Mouse (Mus musculus): ENCODE results near the gene Prrx1.

Prrx1 gene

DNA sequence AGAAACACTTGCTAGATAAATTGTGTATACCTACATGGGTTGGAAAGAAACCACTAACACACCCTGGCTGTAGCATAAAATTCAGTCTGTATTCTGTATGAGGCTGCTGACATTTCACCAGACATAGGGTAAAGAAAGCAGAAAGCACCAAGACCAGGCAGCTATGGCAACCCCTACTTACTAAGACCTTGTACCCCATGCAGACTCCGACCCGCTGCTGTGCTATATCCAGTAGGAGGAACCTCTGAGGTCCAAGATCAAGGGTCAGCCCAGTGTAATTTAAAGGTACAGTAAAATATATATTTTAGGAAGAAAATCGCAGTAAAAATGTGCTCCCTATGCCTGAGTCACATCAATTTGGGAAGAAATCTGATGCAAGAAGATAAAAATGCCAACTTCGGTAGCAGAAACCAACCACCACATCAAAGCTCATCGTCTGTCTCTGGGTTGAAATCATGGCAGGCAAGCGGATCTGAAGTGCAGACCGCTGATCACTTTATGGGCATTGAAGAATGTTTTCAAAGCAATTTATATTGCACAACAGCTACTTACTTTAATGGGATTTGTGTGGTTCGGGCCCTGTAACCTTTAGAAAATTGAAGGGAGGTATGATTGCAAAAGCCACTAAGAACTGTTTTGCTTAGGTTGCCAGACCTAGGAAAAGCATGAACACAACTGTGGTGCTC lies 46.5 kb downstream of the Prrx1 start:
- no peak for DNase-seq (ENCODE audit: low spot score)

- no peak for DNase-seq (ENCODE audit: low spot score)
These were observed 56.2 kb downstream of the Prrx1 start for GRCm38 (mm10) chr1:163257298-163257697.

DNA sequence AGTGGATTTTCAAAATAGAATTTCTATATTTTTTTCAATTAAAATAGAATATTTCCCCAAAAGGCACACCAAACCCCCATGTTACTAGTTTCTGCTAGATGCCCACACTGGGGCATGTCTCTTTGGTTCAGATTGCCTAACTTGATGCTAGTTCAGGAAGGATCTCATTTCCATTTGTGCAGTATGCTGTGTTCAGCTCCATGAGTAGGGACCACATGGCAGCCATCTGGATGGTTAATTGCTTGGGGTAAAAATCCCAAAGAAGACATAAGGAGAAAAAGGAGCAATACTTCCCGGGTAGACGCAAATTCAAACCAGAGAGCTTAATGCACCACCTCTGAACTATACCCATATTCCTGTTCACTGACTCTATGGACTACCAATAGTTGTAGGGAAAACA lies 57.6 kb downstream of the Prrx1 start:
- no peak for DNase-seq (ENCODE audit: low spot score)

GRCm38 (mm10) chr1:163252796-163253195 lies 60.7 kb downstream of the Prrx1 start:
- no peak for DNase-seq (ENCODE audit: low spot score)

DNA sequence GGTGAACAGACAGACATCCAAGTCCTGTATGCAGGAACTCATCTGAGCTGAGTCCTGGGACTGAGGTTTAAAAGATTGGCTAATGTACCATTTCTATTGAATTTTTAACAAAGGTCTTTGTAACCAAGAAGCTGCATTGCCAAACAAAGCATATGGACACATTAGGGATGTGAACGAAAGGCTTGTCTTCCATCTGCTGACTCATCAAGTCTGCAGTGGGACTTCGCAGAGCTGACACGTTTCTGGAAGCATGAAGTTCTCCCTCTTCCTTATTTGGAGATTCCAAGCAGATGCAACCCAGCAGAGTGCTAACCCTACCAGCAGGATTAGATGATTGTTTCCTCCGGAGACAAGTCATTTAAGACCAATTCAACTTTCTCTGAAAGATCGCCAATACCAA lies 61.2 kb downstream of the Prrx1 start:
- DNase-seq (ENCODE audit: low spot score) = no peak

DNA sequence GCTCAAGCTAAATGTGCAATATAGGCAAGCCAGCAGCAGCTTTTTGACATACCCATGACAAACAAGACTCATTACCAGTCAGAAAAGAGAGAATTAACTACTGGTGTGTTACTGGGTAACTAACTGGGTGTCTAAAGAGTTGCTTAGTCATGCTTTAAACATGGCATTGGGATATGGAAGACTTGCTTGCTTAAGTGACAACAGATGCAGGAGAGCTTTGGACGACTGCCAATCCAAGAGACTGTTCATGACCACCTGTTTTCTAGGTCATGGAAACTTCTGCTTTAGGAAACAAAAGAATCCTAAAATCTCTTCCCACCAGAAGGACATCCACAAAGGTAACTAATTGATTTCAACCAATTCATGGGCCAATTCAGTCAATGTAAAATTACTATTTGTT lies 61.7 kb downstream of the Prrx1 start:
- DNase-seq (ENCODE audit: low spot score) = no peak

DNA sequence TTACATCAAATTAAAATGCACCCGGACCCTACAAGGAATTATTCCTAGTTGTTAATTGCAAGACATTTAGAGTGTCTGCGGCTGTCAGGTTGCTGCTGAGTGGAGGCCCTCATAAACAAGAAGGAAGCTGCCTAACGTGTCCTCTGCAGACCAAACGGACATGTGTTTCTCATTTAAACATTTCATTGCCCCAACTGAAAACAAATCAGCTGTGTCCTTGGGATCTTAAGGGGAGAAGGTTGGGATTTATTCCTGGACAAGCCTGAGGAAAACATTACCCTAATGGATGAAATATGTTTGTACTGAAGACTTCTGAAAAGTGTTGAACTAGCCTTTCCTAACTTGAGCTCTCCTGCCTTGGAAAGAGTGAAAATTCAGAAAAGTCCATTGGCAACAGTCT lies 74.6 kb downstream of the Prrx1 start:
- DNase-seq (ENCODE audit: low spot score) = no peak

DNA sequence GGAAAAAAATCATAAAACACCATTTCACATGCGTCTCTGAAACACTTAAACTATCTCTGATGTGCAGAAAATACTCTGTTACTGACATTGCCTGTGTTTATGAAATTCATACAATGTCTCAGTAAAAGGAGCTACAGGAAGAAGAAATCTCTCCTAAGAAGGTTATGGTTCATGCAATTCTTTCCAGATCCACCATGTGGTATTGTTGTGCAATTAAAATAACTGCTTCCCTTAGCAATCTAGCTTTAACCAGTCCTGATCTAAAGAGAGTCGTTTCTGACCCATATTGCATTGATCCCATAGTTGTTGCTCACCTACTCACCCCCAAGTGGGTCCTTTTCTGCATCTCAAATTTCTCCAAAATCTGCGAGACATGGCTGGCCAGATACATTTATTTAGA lies 82.3 kb downstream of the Prrx1 start:
- no peak for DNase-seq (ENCODE audit: low spot score)

DNA sequence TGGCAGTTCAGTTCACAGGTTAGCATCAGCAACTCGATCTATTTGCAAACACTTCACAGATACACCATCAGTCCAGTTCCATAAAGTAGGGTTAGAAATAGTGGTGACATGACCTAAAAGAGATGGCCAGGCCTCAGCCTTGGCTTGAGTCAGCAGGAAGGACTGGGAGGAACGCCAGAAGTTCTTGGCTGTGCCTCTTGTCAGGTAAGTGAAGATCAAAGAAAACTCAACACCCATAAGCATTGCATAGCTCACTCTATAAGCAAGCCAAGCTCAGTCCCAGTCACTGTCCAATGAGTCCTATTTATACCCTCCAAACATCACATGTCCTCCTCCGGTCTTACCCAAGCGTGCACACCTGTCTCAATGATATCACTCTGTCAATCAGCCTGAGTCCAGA lies 87.2 kb downstream of the Prrx1 start:
- no peak for DNase-seq (ENCODE audit: low spot score)

DNA sequence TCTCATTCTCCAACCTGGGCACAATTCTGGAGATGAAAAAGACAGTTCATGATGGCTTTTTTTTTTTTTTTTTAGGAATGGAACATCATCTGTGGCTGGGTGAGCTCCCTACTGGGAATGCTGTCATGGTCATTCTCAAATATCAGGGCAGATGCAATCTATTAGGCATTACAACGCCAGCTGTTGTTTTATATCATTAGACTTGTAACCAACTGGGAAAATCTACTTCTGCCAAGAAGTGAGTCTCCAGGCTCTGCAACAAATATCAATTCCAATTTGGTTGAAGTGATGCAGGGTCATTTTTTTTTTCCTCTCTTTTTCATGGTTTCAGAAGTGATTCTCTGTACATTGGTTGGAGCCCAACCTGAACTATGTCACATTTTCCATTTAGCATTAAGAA lies 91.7 kb downstream of the Prrx1 start:
- DNase-seq (ENCODE audit: low spot score) = no peak

- no peak for DNase-seq (ENCODE audit: low spot score)
These were observed 104.3 kb downstream of the Prrx1 start for GRCm38 (mm10) chr1:163208919-163209867.

DNA sequence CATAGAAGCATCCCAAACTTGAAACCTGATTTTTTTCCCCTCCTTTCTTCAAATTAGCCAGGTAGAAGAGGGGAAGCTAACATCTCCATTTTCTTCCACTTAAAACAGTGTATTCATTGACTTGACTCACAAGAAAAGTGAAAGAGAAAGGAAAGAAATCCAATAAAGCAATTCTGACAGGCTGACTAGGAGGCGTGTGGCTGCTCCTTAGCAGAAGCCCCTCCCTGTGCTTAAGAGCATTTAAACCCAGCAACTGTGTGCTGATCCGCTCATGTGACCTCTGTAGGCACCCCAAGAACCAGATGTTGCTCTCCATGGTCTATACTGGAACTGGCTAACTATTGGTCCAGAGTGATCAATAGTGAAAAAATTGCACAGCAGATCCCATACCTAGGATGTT lies 114.7 kb downstream of the Prrx1 start:
- no peak for DNase-seq (ENCODE audit: low spot score)

- DNase-seq (ENCODE audit: low spot score) = no peak
These were observed 115.5 kb downstream of the Prrx1 start for GRCm38 (mm10) chr1:163198059-163198458.

Measured in urinary bladder, postnatal 14 days (tissue).